In the genomic region with DNA sequence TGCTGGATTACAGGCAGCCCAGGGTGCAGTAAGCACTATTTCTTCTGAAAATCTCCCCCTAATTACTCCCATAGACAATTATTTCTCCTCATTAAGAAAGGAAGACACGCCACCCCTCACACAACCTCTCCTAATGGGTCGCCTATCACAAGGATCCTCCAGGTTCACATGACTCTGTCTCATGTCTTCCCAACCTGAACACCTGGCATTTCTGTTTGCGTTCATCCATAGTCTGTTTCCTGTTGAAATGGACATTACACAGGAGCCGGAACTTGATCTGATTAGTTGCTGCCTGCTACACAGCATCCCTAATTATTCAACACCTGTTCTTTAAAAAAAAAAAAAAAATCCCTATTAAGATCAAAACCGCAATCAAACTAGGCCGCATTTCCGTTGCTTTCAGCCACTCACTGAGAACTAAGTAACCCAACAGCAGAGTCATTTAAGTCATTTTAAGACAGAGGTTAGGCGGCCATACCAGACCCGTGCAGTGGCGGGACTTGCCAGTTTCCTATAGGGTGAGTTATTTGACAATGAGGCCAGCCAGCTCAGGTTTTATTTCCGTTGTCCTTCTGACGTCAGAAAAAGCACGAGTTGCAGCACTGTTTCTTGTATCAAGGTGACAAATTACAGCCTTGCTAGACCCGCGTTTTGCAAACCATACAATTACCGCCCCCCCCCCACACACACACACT, we compare ENCODE assay signal across 8 mouse cellular contexts. TPM values are rescaled to one million over a fixed set of nuclear protein-coding genes. Genes with fewer than 3 reads are reported as not detected.
A peak's percentile ranks its signal among the peaks of the same experiment; 100 is the strongest.
DNase-seq lines count a peak whose midpoint lies in the region; ATAC-seq and TF ChIP-seq lines count a peak whose summit lies in the region.

No protein-coding gene starts in this region.

- peak overlapping the region; percentile 99 for H3K27ac ChIP-seq in heart, embryonic 13.5 days (replicated peaks)
- no peak overlapping the region; the same call in 1 of the 2 replicates for H3K27ac ChIP-seq in bone marrow, adult 2 months (ENCODE audit: control insufficient read depth, insufficient read depth, low read depth, low read length, poor library complexity)
- H3K27ac ChIP-seq in forebrain, embryonic 11.5 days (ENCODE audit: low read depth, low read length): peak overlapping the region; percentile 98
- peak overlapping the region; percentile 100 for H3K27ac ChIP-seq in midbrain, embryonic 14.5 days (replicated peaks; ENCODE audit: low read depth, low read length)
- peak overlapping the region; percentile 90 for H3K27ac ChIP-seq in stomach, postnatal 0 days (replicated peaks)

- TF ChIP-seq CTCF in bone marrow, adult 2 months (IDR thresholded peaks at IDR 0.05; ENCODE audit: control insufficient read depth, insufficient read depth, low read length): no peak
- TF ChIP-seq CTCF in stomach, postnatal 0 days (IDR thresholded peaks at IDR 0.05; ENCODE audit: low read depth): no peak

- 11% methylated on average over 16 of the region's 16 CpGs for WGBS in heart, embryonic 13.5 days
- WGBS in bone marrow, adult 2 months: 10% methylated on average over 16 of the region's 16 CpGs
- 5% methylated on average over 16 of the region's 16 CpGs for WGBS in forebrain, embryonic 11.5 days
- 3% methylated on average over 16 of the region's 16 CpGs for WGBS in midbrain, embryonic 14.5 days
- 24% methylated on average over 16 of the region's 16 CpGs for WGBS in stomach, postnatal 0 days

- H3K4me3 ChIP-seq in heart, embryonic 13.5 days: peak overlapping the region; percentile 89
- peak overlapping the region; percentile 84 for H3K4me3 ChIP-seq in bone marrow, adult 2 months (replicated peaks; ENCODE audit: control insufficient read depth, low read depth, low read length)
- H3K4me3 ChIP-seq in forebrain, embryonic 11.5 days (ENCODE audit: low read depth, low read length): peak overlapping the region; percentile 79
- H3K4me3 ChIP-seq in midbrain, embryonic 14.5 days (replicated peaks; ENCODE audit: low read depth, low read length): peak overlapping the region; percentile 88
- H3K4me3 ChIP-seq in stomach, postnatal 0 days (ENCODE audit: low read depth, low read length): peak overlapping the region; percentile 66

- TF ChIP-seq POLR2A in bone marrow, adult 2 months (IDR thresholded peaks at IDR 0.05; ENCODE audit: borderline replicate concordance, control insufficient read depth, low read depth, low read length): no peak

- peak overlapping the region; percentile 87 for H3K4me2 ChIP-seq in heart, embryonic 13.5 days
- H3K4me2 ChIP-seq in forebrain, embryonic 11.5 days (ENCODE audit: low read depth, low read length, severe bottlenecking): peak overlapping the region; percentile 86
- H3K4me2 ChIP-seq in midbrain, embryonic 14.5 days (ENCODE audit: low read length): peak overlapping the region; percentile 92
- H3K4me2 ChIP-seq in stomach, postnatal 0 days (replicated peaks; ENCODE audit: low read depth): peak overlapping the region; percentile 95

- DNase-seq in heart, adult 8-10 months (ENCODE audit: low spot score): no peak
- DNase-seq in forebrain, embryonic 11.5 days (ENCODE audit: low spot score): peak; percentile 61
- peak; percentile 24 for DNase-seq in left cerebral cortex, postnatal 36 days (ENCODE audit: low spot score in 2 of 2)
- DNase-seq in midbrain, embryonic 14.5 days: peak; percentile 79
- DNase-seq in stomach, postnatal 0 days (ENCODE audit: low spot score): peak; percentile 59
- no peak for DNase-seq in urinary bladder, postnatal 25 days (ENCODE audit: low spot score)

- TF ChIP-seq EP300 in stomach, postnatal 0 days (optimal IDR thresholded peaks at IDR 0.05): no peak

- intact Hi-C loops in left cerebral cortex, postnatal 36 days (cut with DNase I): loop anchor here (5.0 kb wide), 3 partner anchors 43 to 178 kb away; a partner anchor contains a TSS

- peaks cover 45% of the 10 kb centered on the region for H3K4me1 ChIP-seq in heart, embryonic 13.5 days
- H3K4me1 ChIP-seq in bone marrow, adult 2 months (ENCODE audit: control insufficient read depth, insufficient read depth, low read length): no peaks in the 10 kb centered on the region; the same call in none of the 2 replicates
- 0 out of 2 replicates have a peak, but pooled peaks cover 6% of the 10 kb centered on the region for H3K4me1 ChIP-seq in forebrain, embryonic 11.5 days (replicated peaks; ENCODE audit: control insufficient read depth, insufficient read depth, low read length)
- peaks cover 33% of the 10 kb centered on the region for H3K4me1 ChIP-seq in midbrain, embryonic 14.5 days (ENCODE audit: control insufficient read depth, insufficient read depth, low read length)
- 0 out of 2 replicates have a peak, but pooled peaks cover 2% of the 10 kb centered on the region for H3K4me1 ChIP-seq in stomach, postnatal 0 days (replicated peaks; ENCODE audit: control insufficient read depth, insufficient read depth)

- H3K9me3 ChIP-seq in heart, embryonic 13.5 days: no peaks in the 10 kb centered on the region
- H3K9me3 ChIP-seq in forebrain, embryonic 11.5 days (ENCODE audit: control insufficient read depth, low read length): peaks cover 3% of the 10 kb centered on the region; the same call in 1 of the 2 replicates
- 0 out of 2 replicates have a peak, but pooled peaks cover 5% of the 10 kb centered on the region for H3K9me3 ChIP-seq in midbrain, embryonic 14.5 days (ENCODE audit: control insufficient read depth, low read length)
- H3K9me3 ChIP-seq in stomach, postnatal 0 days (ENCODE audit: control insufficient read depth, low read length): no peaks in the 10 kb centered on the region

- ATAC-seq in heart, embryonic 13.5 days (ENCODE audit: extremely low read depth, insufficient number of reproducible peaks, low FRiP score, low TSS enrichment): no peak
- no peak for ATAC-seq in forebrain, embryonic 11.5 days (replicated peaks; ENCODE audit: low FRiP score)
- ATAC-seq in midbrain, embryonic 14.5 days (ENCODE audit: low FRiP score, low TSS enrichment): no peak
- ATAC-seq in stomach, postnatal 0 days (ENCODE audit: low FRiP score, low TSS enrichment): no peak

- peaks cover 33% of the 10 kb centered on the region for H3K36me3 ChIP-seq in heart, embryonic 13.5 days
- H3K36me3 ChIP-seq in forebrain, embryonic 11.5 days (ENCODE audit: control insufficient read depth, insufficient read depth, low read length): peaks cover 8% of the 10 kb centered on the region; the same call in 1 of the 2 replicates
- H3K36me3 ChIP-seq in midbrain, embryonic 14.5 days (ENCODE audit: control insufficient read depth, insufficient read depth, low read length): peaks cover 15% of the 10 kb centered on the region; the same call in 1 of the 2 replicates
- no peaks in the 10 kb centered on the region for H3K36me3 ChIP-seq in stomach, postnatal 0 days (ENCODE audit: control insufficient read depth, insufficient read depth, low read length)

- no peaks in the 10 kb centered on the region for H3K27me3 ChIP-seq in heart, embryonic 13.5 days (replicated peaks)
- H3K27me3 ChIP-seq in forebrain, embryonic 11.5 days (ENCODE audit: control insufficient read depth, insufficient read depth, low read length): no peaks in the 10 kb centered on the region
- no peaks in the 10 kb centered on the region for H3K27me3 ChIP-seq in midbrain, embryonic 14.5 days (ENCODE audit: control insufficient read depth, insufficient read depth, low read length)
- no peaks in the 10 kb centered on the region for H3K27me3 ChIP-seq in stomach, postnatal 0 days (ENCODE audit: control insufficient read depth, insufficient read depth, low read length)

- H3K9ac ChIP-seq in heart, embryonic 13.5 days: peak overlapping the region; percentile 98
- H3K9ac ChIP-seq in forebrain, embryonic 11.5 days (ENCODE audit: low read length): peak overlapping the region; percentile 99
- H3K9ac ChIP-seq in midbrain, embryonic 14.5 days (replicated peaks; ENCODE audit: low read length): peak overlapping the region; percentile 99
- peak overlapping the region; percentile 74 for H3K9ac ChIP-seq in stomach, postnatal 0 days (ENCODE audit: low read length)

RNA-seq across cellular contexts. Expression of a gene that starts 2.3 kb away (rescaled TPM):
- 69.7 and 70.4 TPM in 2 replicates for polyA plus RNA-seq in heart, embryonic 13.5 days (2015; fragmentation: Nextera tagmentation; extraction: Ambion mirVana)
- total RNA-seq in heart, adult 8-10 months (2022): 1 to 10 TPM; 3.5 to 7.9 (median 6.1) TPM
- 9.3 and 17.0 TPM in 2 replicates for polyA plus RNA-seq in bone marrow, adult 2 months (2011; ENCODE audit: insufficient read depth, insufficient read length, low replicate concordance, missing spikeins)
- 134 and 139 TPM in 2 replicates for polyA plus RNA-seq in forebrain, embryonic 11.5 days (2014; fragmentation: Nextera tagmentation; extraction: Ambion mirVana)
- total RNA-seq in left cerebral cortex, postnatal 36 days (2021): 100 to 1,000 TPM; 103 TPM
- 147 and 150 TPM in 2 replicates for polyA plus RNA-seq in midbrain, embryonic 14.5 days (2014; fragmentation: Nextera tagmentation; extraction: Ambion mirVana)
- polyA plus RNA-seq in stomach, postnatal 0 days (2015; fragmentation: Nextera tagmentation; extraction: Ambion mirVana): 34.4 and 38.5 TPM in 2 replicates

RNA-seq across cellular contexts. Expression of a gene that starts 59.1 kb away (rescaled TPM):
- 115 and 119 TPM in 2 replicates for polyA plus RNA-seq in heart, embryonic 13.5 days (2015; fragmentation: Nextera tagmentation; extraction: Ambion mirVana)
- 100 to 1,000 TPM in 2 of 4 experiments, 10 to 100 TPM in 2; 90.5 to 215 (median 150) TPM for total RNA-seq in heart, adult 8-10 months (2022)
- polyA plus RNA-seq in bone marrow, adult 2 months (2011; ENCODE audit: insufficient read depth, insufficient read length, low replicate concordance, missing spikeins): 22.5 and 51.3 TPM in 2 replicates
- polyA plus RNA-seq in forebrain, embryonic 11.5 days (2014; fragmentation: Nextera tagmentation; extraction: Ambion mirVana): 192 and 220 TPM in 2 replicates
- 10 to 100 TPM; 76.0 to 96.7 TPM for total RNA-seq in left cerebral cortex, postnatal 36 days (2021)
- 131 and 159 TPM in 2 replicates for polyA plus RNA-seq in midbrain, embryonic 14.5 days (2014; fragmentation: Nextera tagmentation; extraction: Ambion mirVana)
- 55.3 and 63.0 TPM in 2 replicates for polyA plus RNA-seq in stomach, postnatal 0 days (2015; fragmentation: Nextera tagmentation; extraction: Ambion mirVana)

Comparison
In these comparisons a context has a peak if more than half of its experiments do, and no peak if none do; other contexts are left out.
1. DNase-seq: peak in forebrain, embryonic 11.5 days (single experiment), left cerebral cortex, postnatal 36 days (2 of 2), midbrain, embryonic 14.5 days (single experiment) and stomach, postnatal 0 days (single experiment); none in heart, adult 8-10 months (single experiment) and urinary bladder, postnatal 25 days (single experiment).
2. Peak in every context shown above with its lines, with median percentiles within 50 percentile points of each other: H3K4me2 ChIP-seq, H3K4me3 ChIP-seq and H3K9ac ChIP-seq.